Mouse (Mus musculus) heart, postnatal 0 days (tissue): ENCODE measurements around the gene Bcat1. TPM values are rescaled to one million over a fixed set of nuclear protein-coding genes. Genes with fewer than 3 reads are reported as not detected.

Experiments
- ATAC-seq: fragments of 200-750 bp; cut with Nextera tagmentation; 2 replicates; pipeline ENCODE4 v1.8.0; 2017; ENCODE audit warnings: low read depth, moderate number of reproducible peaks, moderate library complexity; ENCODE audit not compliant: insufficient read depth
- DNase-seq: peaks from one replicate; pipeline ENCODE4 v3.0.0-alpha.2; 2016; ENCODE audit warnings: low spot score
- H3K27ac ChIP-seq: fragments of 300-500 bp; sonication (generic); 2 replicates; pipeline ENCODE4 v1.5.1; 2014; ENCODE audit warnings: low read depth, mild to moderate bottlenecking
- H3K27me3 ChIP-seq: fragments of 300-500 bp; sonication (generic); 2 replicates; pipeline ENCODE4 v1.6.1; 2014; ENCODE audit warnings: low read length, mixed read lengths; ENCODE audit not compliant: control insufficient read depth, insufficient read depth
- H3K36me3 ChIP-seq: fragments of 300-500 bp; sonication (generic); replicated peaks from 2 replicates; pipeline ENCODE4 v1.6.1; 2014; ENCODE audit warnings: low read length, mixed read lengths; ENCODE audit not compliant: control insufficient read depth, insufficient read depth
- H3K4me1 ChIP-seq: fragments of 300-500 bp; sonication (generic); 2 replicates; pipeline ENCODE4 v1.6.1; 2014; ENCODE audit warnings: antibody characterized with exemption; ENCODE audit not compliant: control insufficient read depth, insufficient read depth
- H3K4me2 ChIP-seq: fragments of 300-500 bp; sonication (generic); 2 replicates; pipeline ENCODE4 v1.6.1; 2014; ENCODE audit warnings: low read depth, mild to moderate bottlenecking, low read length, moderate library complexity
- H3K4me3 ChIP-seq: fragments of 300-500 bp; sonication (generic); 2 replicates; pipeline ENCODE4 v1.5.1; 2014; ENCODE audit warnings: low read depth, low read length
- H3K9ac ChIP-seq: fragments of 300-500 bp; sonication (generic); replicated peaks from 2 replicates; pipeline ENCODE4 v1.6.1; 2014; ENCODE audit warnings: low read depth, low read length, mixed read lengths
- H3K9me3 ChIP-seq: fragments of 300-500 bp; sonication (generic); replicated peaks from 2 replicates; pipeline ENCODE4 v1.6.1; 2016; ENCODE audit warnings: low read length; ENCODE audit not compliant: control insufficient read depth
- CTCF ChIP-seq: IDR thresholded peaks from 2 replicates; pipeline ENCODE4 v1.5.1; 2016; ENCODE audit warnings: antibody characterized with exemption, control low read depth, low read depth
- EP300 ChIP-seq: IDR thresholded peaks from 2 replicates; pipeline ENCODE4 v1.6.1; 2016; ENCODE audit warnings: antibody characterized with exemption, low read depth
- WGBS: fragments of 180-500 bp; shearing (Covaris S2); extraction: QIAGEN DNeasy Blood & Tissue Kit; methylation state at CpG from one replicate; pipeline ENCODE4 v1.1.7; 2014; 5-methylcytosine and 5-hydroxymethylcytosine counted together
- polyA plus RNA-seq: library from polyadenylated mRNA; unstranded; fragments of >200 nt; fragmentation: Nextera tagmentation; extraction: Ambion mirVana; gene quantifications from 2 replicates; pipeline ENCODE4 v1.2.1, GENCODE M21; 2015
- total RNA-seq: library from RNA; depleted of rRNA; stranded (reverse); fragments of >200 nt; gene quantifications from 2 replicates; pipeline ENCODE4 v1.2.3, GENCODE M21; 2014; ENCODE audit warnings: low replicate concordance

The Bcat1 gene
- total and polyA plus RNA-seq, 2 experiments from 2014 or later = 0.94 to 2.6 TPM

- H3K9me3 ChIP-seq = no peaks in the 10 kb centered on the region
- no peak overlapping the region for H3K4me2 ChIP-seq
- H3K36me3 ChIP-seq = no peaks in the 10 kb centered on the region
- 74% methylated on average over 4 of the region's 4 CpGs for WGBS
- TF ChIP-seq EP300 = no peak
- TF ChIP-seq CTCF = no peak
- H3K27me3 ChIP-seq = no peaks in the 10 kb centered on the region
- H3K9ac ChIP-seq = no peak overlapping the region
- no peaks in the 10 kb centered on the region for H3K4me1 ChIP-seq
- no peak overlapping the region for H3K27ac ChIP-seq
- DNase-seq = no peak
- no peak overlapping the region for H3K4me3 ChIP-seq
- ATAC-seq = no peak
Measured at GRCm38 (mm10) chr6:145020553-145020952, 55.4 kb downstream of the Bcat1 start.

GRCm38 (mm10) chr6:145018295-145018694 lies 57.7 kb downstream of the Bcat1 start:
- ATAC-seq (no peak), DNase-seq (no peak)
- Histone ChIP-seq H3K9ac (no peak overlapping the region), H3K4me2 (no peak overlapping the region), H3K4me1 (no peaks in the 10 kb centered on the region), H3K27ac (no peak overlapping the region), H3K9me3 (no peaks in the 10 kb centered on the region), H3K4me3 (no peak overlapping the region), H3K36me3 (no peaks in the 10 kb centered on the region), H3K27me3 (no peaks in the 10 kb centered on the region)
- TF ChIP-seq EP300 (no peak), CTCF (no peak)
- WGBS = 80% methylated on average over 5 of the region's 5 CpGs

GRCm38 (mm10) chr6:145017508-145017907 lies 58.5 kb downstream of the Bcat1 start:
- no peak for ATAC-seq
- DNase-seq = no peak
- no peak overlapping the region for H3K4me2 ChIP-seq
- H3K27ac ChIP-seq = no peak overlapping the region
- no peaks in the 10 kb centered on the region for H3K9me3 ChIP-seq
- no peaks in the 10 kb centered on the region for H3K4me1 ChIP-seq
- TF ChIP-seq CTCF (no peak), EP300 (no peak)
- H3K36me3 ChIP-seq = no peaks in the 10 kb centered on the region
- H3K4me3 ChIP-seq = no peak overlapping the region
- 76% methylated on average over 4 of the region's 4 CpGs for WGBS
- H3K27me3 ChIP-seq = no peaks in the 10 kb centered on the region
- no peak overlapping the region for H3K9ac ChIP-seq

GRCm38 (mm10) chr6:145016639-145017038 lies 59.3 kb downstream of the Bcat1 start:
- H3K27me3 ChIP-seq = no peaks in the 10 kb centered on the region
- DNase-seq (no peak), ATAC-seq (no peak)
- H3K4me2 ChIP-seq = no peak overlapping the region
- no peak for TF ChIP-seq EP300
- TF ChIP-seq CTCF = no peak
- no peaks in the 10 kb centered on the region for H3K36me3 ChIP-seq
- no peaks in the 10 kb centered on the region for H3K9me3 ChIP-seq
- H3K4me1 ChIP-seq = no peaks in the 10 kb centered on the region
- H3K9ac ChIP-seq = no peak overlapping the region
- H3K4me3 ChIP-seq = no peak overlapping the region
- H3K27ac ChIP-seq = no peak overlapping the region
- WGBS = 90% methylated on average over 16 of the region's 16 CpGs

GRCm38 (mm10) chr6:145014944-145015343 lies 61.0 kb downstream of the Bcat1 start:
- Histone ChIP-seq H3K9ac (no peak overlapping the region), H3K36me3 (no peaks in the 10 kb centered on the region), H3K4me1 (no peaks in the 10 kb centered on the region), H3K27ac (no peak overlapping the region), H3K27me3 (no peaks in the 10 kb centered on the region), H3K4me2 (no peak overlapping the region), H3K9me3 (no peaks in the 10 kb centered on the region), H3K4me3 (no peak overlapping the region)
- WGBS = 80% methylated on average over 2 of the region's 2 CpGs
- DNase-seq = no peak
- ATAC-seq = no peak
- no peak for TF ChIP-seq EP300
- TF ChIP-seq CTCF = peak; percentile 23; the same call in 1 of the 2 replicates

GRCm38 (mm10) chr6:145012699-145013098 lies 63.3 kb downstream of the Bcat1 start:
- TF ChIP-seq EP300 = no peak
- no peak overlapping the region for H3K4me2 ChIP-seq
- H3K27ac ChIP-seq = no peak overlapping the region
- ATAC-seq (peak; percentile 47; the same call in 1 of the 2 replicates), DNase-seq (peak; percentile 16)
- no peaks in the 10 kb centered on the region for H3K36me3 ChIP-seq
- H3K9ac ChIP-seq = no peak overlapping the region
- 64% methylated on average over 8 of the region's 8 CpGs for WGBS
- no peaks in the 10 kb centered on the region for H3K9me3 ChIP-seq
- no peaks in the 10 kb centered on the region for H3K27me3 ChIP-seq
- H3K4me1 ChIP-seq = no peaks in the 10 kb centered on the region
- H3K4me3 ChIP-seq = no peak overlapping the region
